Mouse (Mus musculus) telencephalon, adult 2 months (tissue): ENCODE measurements around the gene Dqx1.

ENCODE experiments used
- DNase-seq: peaks from one replicate; pipeline ENCODE4 v3.0.0-alpha.2; 2011; ENCODE audit warnings: low read depth, low spot score

Gene Dqx1

GRCm38 (mm10) chr6:83070311-83071219, 12.9 kb downstream of the Dqx1 start:
- DNase-seq = no peak

DNA sequence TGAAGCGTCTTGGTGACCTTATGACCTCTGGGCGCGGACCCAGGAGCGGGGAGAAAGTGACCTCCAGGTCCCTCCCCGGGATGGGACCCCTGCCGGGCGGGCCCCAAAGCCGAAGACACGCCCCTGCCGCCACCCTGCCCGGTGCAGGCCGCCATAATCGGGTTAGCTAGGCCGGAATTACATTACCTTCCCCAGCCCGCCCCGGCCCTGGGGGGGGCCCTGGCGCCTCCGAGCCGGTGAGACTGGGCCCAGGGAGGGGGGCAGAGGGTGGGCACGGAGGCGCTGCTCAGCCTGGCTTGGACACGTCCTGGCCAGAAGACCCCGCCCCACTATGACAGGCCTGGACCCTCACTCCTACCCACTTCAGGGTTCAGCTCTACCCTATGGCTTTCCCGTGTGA, 13.6 kb downstream of the Dqx1 start:
- no peak for DNase-seq

- DNase-seq = no peak
Observed at GRCm38 (mm10) chr6:83074979-83075378, 17.3 kb downstream of the Dqx1 start.

- peak; percentile 29 for DNase-seq
Observed at GRCm38 (mm10) chr6:83077630-83078323, 20.1 kb downstream of the Dqx1 start, which contains the start of gene Pcgf1. Gene Pcgf1 (plus strand): TSS chr6:83077869.

GRCm38 (mm10) chr6:83078324-83078858, 20.7 kb downstream of the Dqx1 start:
- DNase-seq = peak; percentile 94

- DNase-seq = no peak
Observed at GRCm38 (mm10) chr6:83080210-83080609, 22.6 kb downstream of the Dqx1 start.

DNA sequence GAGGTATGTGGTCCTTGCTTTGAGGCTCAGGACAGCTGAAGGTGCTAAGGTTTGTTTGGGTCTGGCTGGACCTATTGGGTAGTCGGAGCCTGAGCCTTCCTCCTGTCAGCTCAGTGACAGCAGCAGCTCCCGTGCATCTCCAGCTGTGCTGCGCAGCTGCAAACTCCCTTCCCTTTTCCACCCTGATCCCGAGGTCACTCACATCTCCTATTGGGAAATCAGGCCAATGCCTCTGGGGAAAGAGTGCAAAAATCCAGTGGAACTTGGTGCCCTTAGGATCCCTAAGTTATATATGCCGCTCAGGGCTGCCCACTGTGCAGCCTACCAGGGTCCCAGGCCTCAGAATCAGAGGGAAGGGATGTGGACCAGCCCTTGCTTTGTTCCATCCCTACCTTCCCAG, 25.9 kb downstream of the Dqx1 start:
- no peak for DNase-seq

GRCm38 (mm10) chr6:83084477-83084876, 26.8 kb downstream of the Dqx1 start:
- no peak for DNase-seq

DNA sequence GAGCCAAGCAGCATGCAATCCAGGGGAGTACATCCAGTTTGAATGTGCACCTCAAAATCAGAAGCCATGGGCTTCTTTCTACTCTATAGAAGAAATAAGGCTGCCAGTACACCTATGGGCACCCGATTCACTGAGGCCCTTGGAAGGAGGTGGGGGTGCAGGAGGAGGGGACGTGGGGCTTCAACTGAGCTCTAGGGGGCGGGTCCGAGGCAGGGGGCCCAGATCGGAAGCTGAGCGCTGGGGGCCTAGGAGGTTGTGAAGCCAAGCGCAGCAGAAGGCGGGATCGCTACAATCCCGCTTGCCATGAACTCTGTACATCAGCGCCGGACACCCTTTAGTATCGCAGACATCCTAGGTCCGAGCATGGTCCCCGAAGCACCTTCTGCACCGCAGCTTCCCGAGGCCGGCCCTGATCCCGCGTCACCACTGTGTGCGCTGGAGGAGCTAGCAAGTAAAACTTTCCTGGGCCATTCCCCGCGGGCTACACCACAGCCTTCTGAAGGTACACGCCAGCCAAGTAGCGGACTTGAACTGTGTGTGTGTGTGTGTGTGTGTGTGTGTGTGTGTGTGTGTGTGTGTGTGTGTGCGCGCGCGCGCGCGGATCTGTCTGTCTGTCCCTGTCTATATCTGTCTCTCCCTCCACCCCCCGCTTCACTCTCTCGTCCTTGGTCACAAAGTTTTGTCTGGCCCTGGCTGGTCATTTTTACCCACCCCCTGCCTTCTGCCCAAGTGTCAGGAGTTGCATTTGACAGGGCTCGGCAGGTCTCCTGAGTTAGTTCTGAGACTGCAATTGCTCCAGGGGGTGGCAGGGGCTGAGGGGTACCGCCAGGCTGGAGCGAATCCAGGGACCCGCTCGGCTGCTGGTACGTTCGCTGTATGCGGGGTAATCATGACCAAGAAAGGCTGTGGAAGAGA, 28.7 kb downstream of the Dqx1 start, which contains the start of gene Lbx2:
Gene Lbx2 (plus strand): TSS at position 247 of the 915 bp plus-strand sequence.
- DNase-seq = no peak

DNA sequence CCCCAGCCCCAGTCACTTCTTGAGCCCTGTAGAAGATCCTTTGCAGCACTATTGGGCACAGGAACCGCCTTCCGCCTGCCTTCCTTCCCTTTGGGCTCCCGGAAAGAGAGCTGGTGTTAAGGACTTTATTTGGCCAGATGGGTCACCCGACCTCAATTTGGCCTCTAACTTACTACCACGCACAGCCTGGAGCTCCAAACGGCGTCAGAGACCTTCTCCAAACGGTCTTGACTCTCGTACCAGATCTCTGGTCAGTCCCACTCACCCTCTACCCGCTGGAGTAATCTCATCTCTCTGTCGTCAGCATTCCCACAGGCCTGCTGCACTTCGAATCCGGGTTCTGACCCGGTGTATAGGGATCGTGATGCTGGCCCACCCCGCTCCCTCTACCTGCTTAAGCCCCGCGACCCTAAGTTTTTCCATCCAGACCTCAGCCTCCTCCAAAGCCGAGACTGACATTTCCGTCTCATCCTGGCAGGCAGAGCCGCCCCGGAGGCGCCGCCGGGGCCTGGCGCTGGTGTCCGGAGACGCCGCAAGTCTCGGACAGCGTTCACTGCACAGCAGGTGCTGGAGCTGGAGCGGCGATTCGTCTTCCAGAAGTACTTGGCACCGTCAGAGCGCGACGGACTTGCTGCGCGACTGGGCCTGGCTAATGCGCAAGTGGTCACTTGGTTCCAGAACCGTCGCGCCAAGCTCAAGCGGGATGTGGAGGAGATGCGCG, 29.7 kb downstream of the Dqx1 start:
- DNase-seq = no peak

- DNase-seq = no peak
Observed at GRCm38 (mm10) chr6:83087926-83088260, 30.2 kb downstream of the Dqx1 start.

DNA sequence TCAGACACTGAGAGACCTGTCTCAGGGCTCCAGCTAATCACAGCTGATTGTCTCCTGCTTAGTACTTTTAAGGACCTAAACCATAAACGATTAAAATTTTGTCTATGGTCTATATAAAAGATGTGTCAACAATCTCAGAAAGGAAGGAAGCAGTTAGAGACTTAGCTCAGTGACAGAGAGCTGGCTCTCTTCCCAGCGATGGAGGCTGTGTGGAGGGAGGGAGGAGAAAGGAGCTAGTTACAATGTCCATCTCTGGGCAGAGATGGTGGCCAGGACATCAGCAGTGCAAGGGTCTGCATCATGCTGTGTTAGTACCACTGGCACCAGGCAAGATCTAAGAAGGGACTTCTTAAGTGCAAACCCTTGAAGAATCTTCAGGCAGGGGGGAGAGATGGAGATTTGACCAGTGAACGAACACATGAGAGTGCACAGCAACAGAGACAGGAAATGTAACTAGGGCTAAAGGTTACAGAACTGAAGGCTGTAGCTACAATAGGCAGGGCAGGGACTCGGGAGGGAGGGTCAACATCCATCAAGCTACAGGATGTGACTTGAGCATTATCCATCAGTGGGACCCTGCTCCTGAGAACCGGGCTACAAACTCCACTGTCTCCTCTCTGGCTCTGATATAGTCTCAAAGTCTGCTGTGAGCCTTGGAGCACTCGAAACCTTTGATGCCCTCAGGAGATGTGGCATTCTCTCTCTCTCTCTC, 34.9 kb downstream of the Dqx1 start:
- DNase-seq = no peak

DNA sequence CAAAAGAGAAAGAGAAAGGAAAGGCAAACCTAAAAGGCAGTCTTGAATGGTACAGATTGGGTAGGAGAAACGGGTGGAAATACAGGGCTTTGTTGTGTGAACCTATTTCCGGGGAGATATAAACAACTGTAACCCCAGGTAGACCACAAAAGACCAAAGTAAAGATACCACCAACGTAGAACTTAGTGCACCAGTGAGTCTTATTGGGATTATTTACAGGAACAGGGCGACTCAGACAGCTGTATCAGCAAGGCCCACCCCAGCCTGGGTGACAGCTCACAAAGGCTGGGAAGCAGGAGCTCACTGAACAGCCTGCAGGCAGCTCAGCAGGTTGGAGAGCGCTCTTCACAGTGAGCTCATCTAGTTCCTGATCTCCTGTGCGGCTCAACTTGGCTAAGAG, 38.3 kb downstream of the Dqx1 start:
- DNase-seq = no peak

DNA sequence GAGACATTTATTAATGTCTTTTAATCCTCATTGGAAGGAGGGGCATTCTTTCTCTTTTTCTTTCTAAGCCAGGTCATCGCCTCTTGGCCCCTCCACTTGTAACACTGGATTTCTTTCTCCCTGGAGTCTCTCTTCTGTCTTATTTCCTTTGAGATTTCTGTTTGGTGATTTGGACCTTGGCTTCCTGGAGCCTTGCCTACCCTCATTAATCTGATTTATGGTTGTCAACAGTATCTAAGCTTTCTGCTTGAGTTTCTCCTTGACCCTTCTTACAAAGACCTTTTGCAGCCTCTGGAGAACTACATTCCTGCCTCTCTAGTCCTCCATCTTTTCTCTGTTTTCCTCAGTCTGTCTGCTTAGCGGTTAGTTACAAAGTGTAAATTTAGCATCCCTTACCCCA, 40.8 kb downstream of the Dqx1 start:
- no peak for DNase-seq

- peak; percentile 88 for DNase-seq
Observed at GRCm38 (mm10) chr6:83101316-83101687, 43.7 kb downstream of the Dqx1 start, which contains the start of the genes Ccdc142 and Gm42688. Gene Ccdc142 (plus strand): TSS chr6:83101601. Gene Gm42688 (plus strand): TSS chr6:83101617.

DNA sequence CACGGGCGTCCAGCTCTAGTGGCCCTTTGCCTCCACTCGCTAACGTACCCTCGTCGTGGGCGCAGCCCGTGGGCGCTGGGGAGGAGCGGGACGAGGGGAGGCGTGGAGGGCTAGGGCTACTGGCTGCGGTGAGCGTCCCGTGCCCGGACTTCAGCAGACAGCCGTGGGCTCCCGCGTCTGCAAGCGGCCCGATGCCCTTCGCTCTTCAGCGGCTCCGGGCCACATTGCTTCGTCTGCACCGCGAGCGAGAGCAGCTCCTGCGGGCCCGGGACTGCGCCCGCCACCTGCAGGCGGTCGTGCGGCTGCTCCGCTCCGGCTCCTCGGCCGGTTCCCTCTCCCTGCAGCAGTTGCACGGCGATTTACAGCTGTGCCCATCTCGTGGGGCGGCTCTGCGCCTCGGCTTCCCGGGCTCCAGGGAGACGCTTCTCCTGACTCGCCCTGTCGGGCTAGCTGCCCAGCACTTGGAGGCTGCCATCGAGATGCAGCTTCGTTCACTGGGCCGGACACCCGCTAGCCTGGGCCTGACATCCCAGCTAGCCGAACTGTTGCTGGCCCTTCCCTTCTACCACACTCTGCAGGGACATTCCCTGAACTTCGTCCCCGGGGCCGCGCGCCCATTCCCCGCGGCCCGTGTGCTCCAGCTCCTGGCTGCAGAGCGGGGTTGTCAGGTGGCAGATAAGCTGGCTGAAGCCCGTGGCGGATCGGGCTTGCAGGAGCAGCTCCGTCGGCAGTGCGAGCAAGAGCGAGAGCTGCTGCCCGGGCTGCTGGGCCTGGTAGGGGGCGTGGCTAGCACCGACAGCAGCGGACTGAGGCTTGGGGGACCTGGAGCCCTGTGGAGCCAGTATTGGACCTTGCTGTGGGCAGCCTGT, 44.3 kb downstream of the Dqx1 start:
- no peak for DNase-seq

DNA sequence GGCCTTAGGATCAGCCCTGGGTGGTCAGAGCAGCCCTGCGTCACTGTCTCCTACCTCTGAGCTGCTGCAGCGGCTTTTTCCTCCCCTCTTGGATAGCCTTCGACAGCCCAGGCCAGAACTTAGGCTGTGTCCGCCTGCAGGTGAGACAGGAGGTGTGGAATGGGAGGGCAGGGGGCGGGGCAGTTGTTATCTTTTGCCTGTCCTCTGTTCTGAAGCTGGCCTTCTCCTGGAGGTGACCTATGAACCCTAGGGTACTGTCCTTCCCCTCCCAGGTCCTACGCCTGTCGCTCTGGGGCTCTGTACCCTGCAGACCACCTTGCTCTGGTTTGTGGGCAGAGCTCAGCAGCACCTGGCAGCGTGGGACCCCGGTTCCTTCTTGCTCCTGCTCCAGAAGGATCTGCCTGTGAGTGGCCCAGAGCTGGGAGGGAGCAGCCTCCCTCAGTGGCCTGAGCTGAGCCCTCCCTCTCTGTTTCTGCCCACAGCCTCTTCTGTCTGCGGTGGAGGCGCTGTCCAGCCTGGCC, 45.5 kb downstream of the Dqx1 start:
- no peak for DNase-seq

- DNase-seq = peak; percentile 62
Observed at GRCm38 (mm10) chr6:83104158-83104557, 46.5 kb downstream of the Dqx1 start.
